Mouse (Mus musculus) bone marrow macrophage, adult 2 months (primary cell): ENCODE results near the gene Ly6g6f.
A peak's percentile ranks its signal among the peaks of the same experiment; 100 is the strongest.

ENCODE experiments used
- CTCF ChIP-seq: IDR thresholded peaks from 2 replicates; pipeline ENCODE4 v1.5.1; 2012; ENCODE audit warnings: low read depth, mild to moderate bottlenecking, low read length, moderate library complexity
- POLR2A ChIP-seq: IDR thresholded peaks from 2 replicates; pipeline ENCODE4 v1.6.1; 2012; ENCODE audit warnings: mild to moderate bottlenecking, low read depth, low read length, borderline replicate concordance

- peak; percentile 65 for TF ChIP-seq CTCF
- no peak for TF ChIP-seq POLR2A
Measured at GRCm38 (mm10) chr17:35058911-35059892, 26.2 kb downstream of the Ly6g6f start, which contains the start of gene Ddah2.
